Mouse (Mus musculus) liver (tissue): ENCODE results near the gene Ube2j1.

Experiments
- DNase-seq: peaks from one replicate; pipeline ENCODE4 v3.0.0-alpha.2; 2020; ENCODE audit warnings: mixed read lengths

Ube2j1 gene

DNA sequence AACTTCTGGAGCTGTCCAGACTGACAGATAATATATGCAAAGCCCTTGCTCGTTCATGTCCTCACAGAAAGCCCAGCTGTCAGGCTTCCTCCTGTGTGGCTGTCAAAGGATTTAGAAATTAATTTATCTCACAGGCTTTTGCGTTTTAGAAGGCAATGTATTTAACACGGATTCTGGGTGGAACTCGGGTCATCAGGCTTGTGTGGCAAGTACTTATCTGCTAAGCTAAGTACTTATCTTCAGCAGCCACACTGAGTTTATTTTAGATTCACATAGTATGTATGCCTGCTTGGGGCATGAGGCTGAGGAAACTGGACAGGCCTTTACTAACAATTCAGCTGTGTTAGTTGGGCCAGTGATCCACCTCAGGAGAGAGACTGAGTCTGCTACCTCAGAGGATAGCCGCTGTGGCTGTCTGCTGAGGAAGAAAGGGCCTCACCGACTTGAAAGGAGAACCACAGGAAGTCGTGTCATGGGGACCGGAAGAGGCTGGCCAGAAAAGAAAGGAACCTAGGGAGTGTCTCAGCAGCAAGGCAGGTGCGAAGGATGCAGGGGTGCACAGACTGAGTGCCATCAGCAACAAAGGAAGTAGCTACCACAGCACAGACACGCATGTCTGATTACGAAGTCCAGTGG lies 41.4 kb downstream of the Ube2j1 start:
- peak; percentile 32 for DNase-seq

DNA sequence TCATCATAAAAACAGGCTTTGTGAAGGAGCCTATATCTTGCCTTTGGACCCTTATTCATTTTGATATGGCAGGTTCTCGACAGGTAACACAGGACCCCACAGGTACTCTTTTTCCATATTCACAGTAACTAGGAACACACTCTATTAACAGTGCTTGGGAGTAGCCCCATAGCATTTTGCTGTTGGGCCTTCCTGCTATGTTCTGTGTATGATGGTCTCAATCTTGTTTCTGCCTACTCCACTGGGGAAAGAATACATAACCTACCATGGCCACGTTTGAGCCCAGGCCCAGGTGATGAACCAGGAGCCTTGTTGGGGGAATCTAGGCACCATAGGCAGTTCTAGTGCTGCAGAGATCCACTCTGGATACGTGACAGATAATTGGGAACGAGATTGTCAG lies 43.2 kb downstream of the Ube2j1 start:
- no peak for DNase-seq

DNA sequence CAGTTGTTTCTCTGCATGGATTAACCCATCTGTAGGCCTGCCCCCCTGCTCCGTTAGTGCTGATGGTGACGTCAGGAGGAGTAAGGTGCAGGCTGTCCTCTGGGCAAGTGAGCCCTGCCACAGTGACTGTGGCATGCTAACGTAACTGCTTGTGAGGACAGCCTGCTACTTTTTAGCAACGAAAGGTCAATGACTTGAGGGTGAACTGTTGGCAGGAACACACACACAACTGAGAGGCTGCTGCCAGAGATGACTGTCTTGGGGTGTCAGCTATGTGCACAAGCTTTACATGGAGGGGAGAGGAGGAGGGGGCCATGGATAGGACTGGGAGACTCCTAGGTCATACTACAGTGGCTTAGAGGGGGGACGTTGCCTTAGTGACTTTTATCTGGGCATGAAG lies 43.6 kb downstream of the Ube2j1 start:
- no peak for DNase-seq

DNA sequence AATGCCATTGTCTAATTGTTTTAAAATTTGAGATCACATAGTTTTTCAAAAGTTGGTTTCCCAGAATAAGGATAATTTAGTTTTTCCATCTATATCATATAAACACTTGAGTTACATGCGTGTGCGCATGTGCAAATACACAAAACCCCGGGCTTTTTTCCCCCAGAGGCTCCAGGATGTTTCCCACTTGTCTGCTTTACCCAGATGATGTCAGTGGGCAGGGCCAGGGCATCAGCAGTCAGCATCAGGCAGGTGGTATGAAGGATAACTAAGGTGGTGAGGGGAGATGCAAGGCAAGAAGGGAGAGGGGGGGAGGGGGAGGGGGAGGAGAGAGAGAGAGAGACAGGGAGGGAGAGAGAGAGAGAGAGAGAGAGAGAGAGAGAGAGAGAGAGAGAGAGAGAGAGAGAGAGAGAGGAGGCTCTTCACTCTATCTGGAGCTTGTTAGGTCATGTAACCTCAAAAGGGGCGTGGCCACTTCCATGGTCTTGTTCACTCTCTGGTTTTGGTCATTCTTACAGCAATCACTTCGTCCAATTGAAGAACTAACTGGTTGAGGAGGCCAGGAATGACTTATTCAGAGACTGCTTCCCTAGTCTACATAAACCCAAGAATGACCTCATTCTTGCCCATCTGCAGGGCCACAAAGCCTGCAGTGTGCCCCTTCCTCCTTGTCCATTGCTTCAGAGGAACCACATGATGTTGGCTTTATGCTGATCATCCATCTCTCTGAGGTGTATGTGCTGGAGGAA lies 44.7 kb downstream of the Ube2j1 start:
- DNase-seq: no peak

DNA sequence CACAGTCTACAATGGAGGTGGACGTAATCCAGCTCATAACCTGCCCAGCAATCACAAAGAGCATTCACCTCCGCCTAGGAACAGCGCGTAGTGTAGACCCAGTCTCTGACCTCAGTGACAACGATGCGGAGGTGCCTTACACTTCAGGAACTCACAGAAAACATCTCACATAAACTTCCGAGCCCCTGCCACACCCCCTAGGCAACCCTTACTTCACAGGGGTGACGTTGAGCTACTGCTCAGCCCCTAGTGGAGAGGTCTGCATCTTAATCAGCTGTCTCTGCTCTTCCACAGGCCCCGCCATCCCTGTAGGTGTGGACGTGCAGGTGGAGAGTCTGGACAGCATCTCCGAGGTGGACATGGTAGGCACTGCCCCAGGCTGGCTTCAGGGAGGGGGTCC lies 45.9 kb downstream of the Ube2j1 start:
- no peak for DNase-seq

DNA sequence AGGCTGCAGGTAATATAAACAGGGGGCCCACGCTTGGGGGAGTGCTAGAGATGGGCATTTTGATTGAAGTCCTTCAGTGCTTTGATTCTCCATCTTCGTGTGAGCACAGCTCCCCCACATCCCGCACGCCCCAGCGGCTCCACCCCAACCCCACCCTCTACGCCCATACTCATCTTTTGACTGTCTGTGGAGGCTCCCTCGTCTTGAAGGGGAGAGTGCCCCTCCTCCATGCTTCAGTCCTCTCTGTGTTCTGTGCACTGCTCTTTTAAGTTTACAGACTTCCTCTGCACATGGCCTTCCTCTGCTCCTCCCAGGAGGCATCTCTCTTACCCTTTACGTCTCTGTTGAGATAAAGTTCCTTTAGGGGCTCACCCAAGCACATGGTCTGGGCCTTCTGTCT lies 46.5 kb downstream of the Ube2j1 start:
- no peak for DNase-seq

DNA sequence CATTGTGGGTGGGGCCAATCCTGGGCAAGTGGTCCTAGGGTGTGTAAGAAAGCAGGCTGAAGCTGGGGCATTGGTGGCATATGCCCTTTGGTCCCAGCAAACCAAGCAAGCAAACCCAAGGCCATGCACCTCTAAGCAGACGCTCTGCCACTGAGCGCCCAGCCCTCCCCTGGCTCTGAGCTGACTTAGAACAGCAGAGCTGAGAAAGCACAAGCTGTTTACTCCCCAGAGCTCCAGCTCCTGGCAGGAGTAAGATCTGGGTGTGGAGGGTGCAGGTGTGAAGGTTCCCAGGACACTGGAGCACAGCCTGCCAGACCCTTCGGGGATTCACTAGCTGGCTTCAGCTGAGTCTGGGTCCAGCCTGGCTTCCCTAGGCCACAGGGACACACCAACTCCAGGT lies 47.3 kb downstream of the Ube2j1 start:
- no peak for DNase-seq

DNA sequence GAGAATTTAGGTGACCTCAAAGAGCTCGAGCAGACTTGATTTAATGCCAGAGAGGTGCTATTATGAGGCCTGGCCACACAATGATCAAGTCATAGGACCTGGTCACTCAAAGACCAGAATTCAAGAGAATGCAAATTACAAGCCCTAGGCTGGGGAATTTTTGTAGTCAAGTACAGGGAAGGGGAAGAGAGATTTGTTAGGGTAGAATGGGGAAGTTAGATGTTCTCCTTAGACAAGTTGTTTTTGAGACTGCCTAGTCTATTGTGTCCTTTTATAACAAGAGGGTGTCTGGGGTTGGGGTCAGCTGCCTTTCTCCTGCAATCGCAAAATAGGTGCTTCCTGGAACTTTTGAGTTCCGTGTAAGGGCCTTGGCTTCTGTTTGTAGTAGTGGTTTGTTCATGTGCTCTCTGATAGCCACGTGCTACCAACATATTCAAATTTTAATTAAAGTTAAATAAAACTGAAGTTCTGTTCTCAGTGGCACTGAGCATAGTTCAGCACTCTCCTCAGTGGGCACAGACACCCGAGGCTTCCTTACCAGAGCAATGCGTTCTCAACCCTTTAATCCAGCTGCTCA lies 68.0 kb downstream of the Ube2j1 start:
- DNase-seq: no peak
